Mouse (Mus musculus) ZHBTc4 (cell line): ENCODE results near the gene Arhgef19.
A peak's percentile ranks its signal among the peaks of the same experiment; 100 is the strongest.

Source experiments
- DNase-seq: peaks from one replicate; pipeline ENCODE4 v3.0.0-alpha.2; 2011; ENCODE audit warnings: low read depth, low spot score

Gene Arhgef19

GRCm38 (mm10) chr4:141236856-141237255, 2.4 kb upstream of the Arhgef19 start:
- no peak for DNase-seq

GRCm38 (mm10) chr4:141238492-141239387, 559 bp upstream of the Arhgef19 start:
- no peak for DNase-seq

- DNase-seq = peak; percentile 91
These were observed 1.3 kb downstream of the Arhgef19 start for GRCm38 (mm10) chr4:141240617-141241016.

- no peak for DNase-seq
These were observed 2.6 kb downstream of the Arhgef19 start for GRCm38 (mm10) chr4:141241861-141242260.

GRCm38 (mm10) chr4:141242651-141243241, 3.4 kb downstream of the Arhgef19 start:
- DNase-seq = no peak

GRCm38 (mm10) chr4:141243636-141244035, 4.3 kb downstream of the Arhgef19 start:
- no peak for DNase-seq

GRCm38 (mm10) chr4:141244401-141244800, 5.1 kb downstream of the Arhgef19 start:
- no peak for DNase-seq

GRCm38 (mm10) chr4:141244931-141245425, 5.7 kb downstream of the Arhgef19 start:
- no peak for DNase-seq

DNA sequence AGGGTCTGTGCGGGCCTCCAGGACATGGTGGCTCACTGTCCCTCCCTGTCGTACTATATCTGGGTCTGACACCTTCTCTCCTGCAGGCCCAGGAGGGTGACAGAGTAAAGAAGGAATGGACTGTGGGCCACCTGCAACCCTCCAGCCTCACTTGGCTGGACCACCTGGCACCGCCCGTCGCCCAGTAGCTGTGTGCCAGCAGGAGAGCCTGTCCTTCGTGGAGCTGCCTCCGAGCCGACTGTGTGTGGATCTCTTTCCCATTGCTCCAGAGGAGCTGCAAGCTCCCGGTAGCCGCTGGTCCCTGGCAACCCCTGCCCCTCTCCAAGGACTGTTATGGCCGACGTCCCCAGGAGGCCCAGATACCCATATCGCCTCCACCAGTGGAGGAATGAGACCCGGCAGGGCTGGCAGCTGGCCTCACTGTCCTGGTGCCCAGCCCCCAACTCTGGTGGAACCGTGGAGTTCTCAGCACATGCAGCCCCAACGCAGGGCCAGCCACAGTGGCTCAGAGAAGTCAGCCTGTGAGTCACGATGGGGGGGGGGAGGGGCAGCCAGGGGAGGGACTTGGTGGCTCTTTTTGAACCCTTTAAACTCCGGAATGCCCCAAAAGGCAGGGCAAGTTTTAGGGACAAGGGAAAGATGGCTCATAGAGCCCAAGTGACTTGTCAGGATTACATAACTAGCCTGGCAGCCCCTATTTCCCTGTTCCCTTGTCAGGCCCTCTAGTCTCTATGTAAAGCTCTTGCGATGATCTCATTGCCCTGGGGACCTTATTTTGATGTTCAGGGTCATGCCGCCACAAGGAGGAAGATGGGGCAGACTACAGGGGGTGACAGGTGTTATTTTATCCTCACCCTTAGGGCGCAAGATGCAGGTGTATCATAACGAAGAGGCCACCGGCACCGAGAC, 7.0 kb downstream of the Arhgef19 start:
- no peak for DNase-seq

- peak; percentile 69 for DNase-seq
These were observed 7.7 kb downstream of the Arhgef19 start for GRCm38 (mm10) chr4:141246998-141247350.

- DNase-seq = peak; percentile 89
These were observed 8.7 kb downstream of the Arhgef19 start for GRCm38 (mm10) chr4:141247776-141248613.

- peak; percentile 57 for DNase-seq
These were observed 9.3 kb downstream of the Arhgef19 start for GRCm38 (mm10) chr4:141248614-141248978.

DNA sequence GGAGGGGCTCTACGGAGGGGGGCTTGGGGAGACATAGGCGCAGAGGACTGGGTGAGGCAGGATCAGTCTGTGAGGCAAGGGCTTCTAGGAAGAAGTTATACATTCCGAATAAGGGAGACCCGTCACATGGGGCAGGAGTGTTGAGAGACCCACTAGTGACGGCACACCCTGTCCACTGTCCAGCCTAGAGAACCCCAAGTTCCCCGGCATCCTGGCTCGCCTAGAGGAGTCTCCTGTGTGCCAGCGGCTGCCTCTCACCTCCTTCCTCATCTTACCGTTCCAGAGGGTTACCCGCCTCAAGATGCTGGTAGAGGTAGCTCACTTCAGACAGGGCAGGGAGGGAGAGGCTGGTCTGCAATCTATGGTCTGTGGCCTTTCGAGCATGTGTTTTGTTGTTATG, 10.1 kb downstream of the Arhgef19 start:
- no peak for DNase-seq

DNA sequence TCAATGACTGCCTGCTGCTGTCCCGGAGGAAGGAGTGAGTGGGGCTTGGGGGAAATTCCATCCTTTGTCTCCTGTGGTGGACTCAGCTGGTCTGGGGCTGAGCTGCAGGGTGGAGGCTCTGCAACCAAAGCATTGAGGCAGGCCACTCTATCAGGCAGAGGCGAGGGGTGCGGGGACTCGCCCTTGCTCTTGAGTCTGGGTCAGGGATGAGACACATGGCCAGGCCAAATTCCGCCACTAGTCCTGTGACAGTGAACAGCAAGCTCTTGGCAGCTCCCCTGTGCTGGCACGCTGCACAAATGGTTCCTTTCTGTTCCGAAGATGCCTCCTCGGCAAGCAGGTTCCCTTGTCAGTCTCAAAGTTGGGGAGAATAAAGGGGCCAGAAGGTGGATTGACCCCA, 11.8 kb downstream of the Arhgef19 start:
- DNase-seq = no peak

GRCm38 (mm10) chr4:141252641-141253040, 13.3 kb downstream of the Arhgef19 start:
- DNase-seq = peak; percentile 67

- no peak for DNase-seq
These were observed 14.9 kb downstream of the Arhgef19 start for GRCm38 (mm10) chr4:141254234-141254633.

DNA sequence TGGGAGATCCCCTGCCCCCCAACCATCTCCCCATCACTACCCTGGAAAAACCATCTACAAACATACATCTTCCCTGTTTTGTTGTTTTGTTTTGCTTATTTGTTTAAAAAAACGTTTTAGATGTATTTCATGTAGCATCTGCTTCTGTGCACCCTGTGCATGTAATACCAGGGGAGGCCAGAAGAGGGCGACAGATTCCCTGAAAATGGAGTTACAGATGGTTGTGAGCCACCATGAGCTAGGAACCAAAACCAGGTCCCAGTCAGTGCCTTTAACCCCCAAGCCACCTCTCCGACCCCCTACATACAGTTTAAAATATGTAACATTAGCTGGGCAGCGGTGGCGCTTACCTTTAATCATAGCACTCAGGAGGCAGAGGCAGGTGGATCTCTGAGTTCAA, 18.1 kb downstream of the Arhgef19 start:
- DNase-seq = peak; percentile 73

DNA sequence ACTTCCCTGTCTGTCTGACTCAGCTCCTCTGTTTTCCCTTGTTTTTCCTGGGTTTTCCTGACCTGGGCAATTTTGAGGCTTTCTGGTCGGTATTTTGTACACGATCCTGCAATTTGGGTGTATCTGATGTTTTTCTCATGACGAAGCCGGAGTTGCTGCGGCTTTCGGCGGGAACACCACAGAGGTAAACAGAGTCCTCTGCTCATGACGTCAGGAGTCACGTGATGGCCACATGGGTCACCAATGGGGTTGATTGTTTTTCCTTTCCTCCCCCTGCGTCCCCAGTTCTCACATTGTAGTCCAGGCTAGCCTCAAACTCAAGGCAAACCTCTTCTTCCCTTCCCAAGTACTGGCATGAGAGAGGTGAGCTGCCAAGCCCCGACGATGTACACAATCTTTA, 20.1 kb downstream of the Arhgef19 start:
- DNase-seq = no peak

GRCm38 (mm10) chr4:141260007-141260723, 20.9 kb downstream of the Arhgef19 start:
- peak; percentile 71 for DNase-seq

DNA sequence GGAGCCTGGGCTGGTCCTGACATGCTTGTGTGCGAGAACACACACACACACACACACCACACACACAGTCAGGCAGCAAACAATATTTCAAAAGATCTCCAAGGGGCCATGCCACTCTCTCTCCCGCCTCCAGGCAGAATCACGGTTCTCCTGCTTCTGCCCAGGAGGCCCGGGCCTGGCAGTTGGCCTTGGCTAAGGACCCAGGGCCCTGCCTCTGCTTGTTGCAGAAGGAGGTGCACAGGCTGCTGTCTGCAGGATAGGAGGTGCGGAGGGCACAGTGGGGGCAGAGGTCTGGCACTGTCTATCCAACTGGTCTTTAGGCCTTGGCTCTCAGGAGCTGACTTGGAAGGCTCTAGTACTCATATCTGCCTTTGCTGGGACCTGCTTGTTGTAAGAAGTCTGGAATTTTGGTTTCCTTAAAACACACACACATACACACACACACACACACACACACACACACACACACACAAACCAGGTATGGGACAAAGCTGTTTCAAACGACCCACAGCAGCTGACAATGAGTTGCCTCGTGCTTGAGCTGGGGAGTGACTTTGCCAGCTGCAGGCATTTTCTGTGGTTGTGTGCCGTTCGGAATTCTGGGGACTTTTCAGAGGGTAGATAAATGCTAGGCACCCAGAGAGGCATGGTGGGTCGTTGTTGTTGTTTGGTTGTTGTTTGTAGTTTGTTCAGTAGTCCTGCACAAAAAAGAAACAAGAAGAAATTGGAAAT, 23.8 kb downstream of the Arhgef19 start:
- DNase-seq = no peak
